Mouse (Mus musculus): ENCODE measurements around the gene Atxn2l. TPM values are rescaled to one million over a fixed set of nuclear protein-coding genes. Genes with fewer than 3 reads are reported as not detected.

Gene Atxn2l
- polyA plus RNA-seq (2012; rRNA removed): 178 and 208 TPM in 2 replicates

DNA sequence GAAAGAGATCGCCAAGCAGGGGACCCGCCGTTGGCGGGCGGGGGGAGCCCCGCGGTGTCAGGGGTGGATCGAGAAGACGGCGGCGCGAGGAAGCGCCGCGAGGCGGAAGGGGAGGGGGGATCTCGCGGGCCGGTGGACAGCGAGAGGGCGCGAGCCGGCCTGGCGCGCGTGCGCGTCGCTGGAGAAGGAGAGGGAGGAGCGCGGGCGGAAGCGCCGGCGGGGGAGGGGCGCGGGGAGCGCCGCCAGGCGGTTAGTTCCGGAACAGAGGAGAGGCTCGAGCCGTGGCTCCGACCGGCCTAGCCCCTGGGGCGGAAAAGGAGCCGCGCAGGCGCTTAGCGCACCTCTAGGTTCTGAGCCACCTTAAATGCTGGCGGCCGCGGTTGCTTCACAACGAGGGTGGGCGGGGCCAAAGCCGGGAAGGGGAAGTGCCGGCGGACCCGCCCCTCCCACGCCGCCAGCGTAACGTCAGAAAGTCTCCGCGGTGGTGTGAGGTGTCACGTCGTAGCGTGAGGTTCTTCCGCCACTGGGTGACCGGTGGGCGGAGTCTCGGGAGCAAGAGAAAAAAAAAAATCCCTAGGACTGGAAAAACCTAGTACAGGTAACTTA is at the start of gene Atxn2l:
Gene Atxn2l, minus strand, starts transcription at position 165 of the 606 bp plus-strand sequence.
- DNase-seq (ENCODE audit: low read depth): peak; percentile 100
- TF ChIP-seq POLR2A (IDR thresholded peaks at IDR 0.05; ENCODE audit: borderline replicate concordance, extremely low read depth, insufficient read depth, insufficient read length, poor library complexity, severe bottlenecking): peak; percentile 82
- peak; percentile 53 for TF ChIP-seq CTCF (IDR thresholded peaks at IDR 0.05; ENCODE audit: borderline replicate concordance, extremely low read depth, insufficient read depth, insufficient read length)

GRCm38 (mm10) chr7:126545631-126546030 is 42.4 kb upstream of the Atxn2l start:
- no peak for DNase-seq (ENCODE audit: low read depth)
- TF ChIP-seq POLR2A (IDR thresholded peaks at IDR 0.05; ENCODE audit: borderline replicate concordance, extremely low read depth, insufficient read depth, insufficient read length, poor library complexity, severe bottlenecking): no peak
- TF ChIP-seq CTCF (IDR thresholded peaks at IDR 0.05; ENCODE audit: borderline replicate concordance, extremely low read depth, insufficient read depth, insufficient read length): no peak

- no peak for DNase-seq (ENCODE audit: low read depth)
- TF ChIP-seq CTCF (IDR thresholded peaks at IDR 0.05; ENCODE audit: borderline replicate concordance, extremely low read depth, insufficient read depth, insufficient read length): no peak
- no peak for TF ChIP-seq POLR2A (IDR thresholded peaks at IDR 0.05; ENCODE audit: borderline replicate concordance, extremely low read depth, insufficient read depth, insufficient read length, poor library complexity, severe bottlenecking)
Measured at GRCm38 (mm10) chr7:126541661-126542060, 38.4 kb upstream of the Atxn2l start.

DNA sequence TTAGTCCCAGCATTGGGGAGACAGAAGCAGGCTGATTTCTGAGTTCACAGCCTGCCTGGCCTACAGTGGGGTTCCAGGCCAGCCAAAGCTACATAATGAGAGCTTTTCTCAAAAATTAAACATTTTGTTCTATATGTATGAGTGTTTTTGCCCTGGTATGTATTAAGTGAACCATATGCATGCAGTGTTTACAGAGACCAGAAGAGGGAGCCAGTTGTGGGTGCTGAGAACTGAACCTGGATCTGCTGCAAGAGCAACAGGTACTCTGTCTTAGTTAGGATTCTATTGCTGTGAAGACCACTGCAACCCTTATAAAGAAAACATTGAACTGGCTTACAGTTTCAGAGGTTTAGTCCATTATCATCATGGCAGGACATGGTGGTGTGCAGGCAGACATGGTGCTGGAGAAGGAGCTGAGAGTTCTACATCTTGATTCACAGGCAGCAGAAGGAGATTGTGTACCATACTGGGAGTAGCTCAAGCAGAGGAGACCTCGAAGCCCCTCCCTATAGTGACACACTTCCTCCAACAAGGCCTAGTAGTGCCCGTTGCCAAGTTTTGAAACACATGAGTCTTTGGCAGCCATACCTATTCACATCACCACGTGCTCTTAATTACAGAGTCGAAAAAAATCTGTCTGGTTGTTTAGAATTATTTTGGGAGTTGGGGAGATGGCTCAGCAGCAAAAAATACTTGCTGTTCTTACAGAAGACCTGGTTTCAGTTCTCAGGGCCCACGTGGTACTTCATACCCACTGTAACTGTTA is 34.8 kb upstream of the Atxn2l start:
- peak; percentile 28 for DNase-seq (ENCODE audit: low read depth)

GRCm38 (mm10) chr7:126536466-126536865 is 33.2 kb upstream of the Atxn2l start:
- TF ChIP-seq POLR2A (IDR thresholded peaks at IDR 0.05; ENCODE audit: borderline replicate concordance, extremely low read depth, insufficient read depth, insufficient read length, poor library complexity, severe bottlenecking): no peak
- no peak for TF ChIP-seq CTCF (IDR thresholded peaks at IDR 0.05; ENCODE audit: borderline replicate concordance, extremely low read depth, insufficient read depth, insufficient read length)
- peak; percentile 4 for DNase-seq (ENCODE audit: low read depth)

More for the DNA sequence above, 34.8 kb upstream of the Atxn2l start:
- TF ChIP-seq CTCF (IDR thresholded peaks at IDR 0.05; ENCODE audit: borderline replicate concordance, extremely low read depth, insufficient read depth, insufficient read length) (peak; percentile 43; the same call in 1 of the 2 replicates), POLR2A (IDR thresholded peaks at IDR 0.05; ENCODE audit: borderline replicate concordance, extremely low read depth, insufficient read depth, insufficient read length, poor library complexity, severe bottlenecking) (no peak)

DNA sequence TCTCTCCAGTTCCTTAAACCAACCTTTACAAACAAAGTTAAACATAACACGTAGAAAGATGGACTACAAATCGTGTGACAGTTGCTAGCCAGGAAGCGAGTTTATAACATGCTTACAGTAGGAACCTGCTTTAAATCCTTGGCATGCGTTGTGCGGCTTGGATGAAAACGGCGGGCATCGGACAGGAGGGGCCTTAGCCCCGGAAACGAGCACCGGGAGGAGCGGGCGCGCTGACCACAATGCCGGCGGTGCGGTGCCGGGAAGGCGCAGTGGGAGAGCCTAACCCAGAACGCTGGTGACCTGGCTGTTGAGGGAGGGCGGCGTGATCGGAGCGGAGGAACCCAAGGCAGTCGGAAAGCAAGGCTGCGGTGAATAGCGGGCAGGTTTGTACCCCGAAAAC is 32.5 kb upstream of the Atxn2l start:
- TF ChIP-seq CTCF (IDR thresholded peaks at IDR 0.05; ENCODE audit: borderline replicate concordance, extremely low read depth, insufficient read depth, insufficient read length): no peak
- TF ChIP-seq POLR2A (IDR thresholded peaks at IDR 0.05; ENCODE audit: borderline replicate concordance, extremely low read depth, insufficient read depth, insufficient read length, poor library complexity, severe bottlenecking): no peak
- DNase-seq (ENCODE audit: low read depth): peak; percentile 31

DNA sequence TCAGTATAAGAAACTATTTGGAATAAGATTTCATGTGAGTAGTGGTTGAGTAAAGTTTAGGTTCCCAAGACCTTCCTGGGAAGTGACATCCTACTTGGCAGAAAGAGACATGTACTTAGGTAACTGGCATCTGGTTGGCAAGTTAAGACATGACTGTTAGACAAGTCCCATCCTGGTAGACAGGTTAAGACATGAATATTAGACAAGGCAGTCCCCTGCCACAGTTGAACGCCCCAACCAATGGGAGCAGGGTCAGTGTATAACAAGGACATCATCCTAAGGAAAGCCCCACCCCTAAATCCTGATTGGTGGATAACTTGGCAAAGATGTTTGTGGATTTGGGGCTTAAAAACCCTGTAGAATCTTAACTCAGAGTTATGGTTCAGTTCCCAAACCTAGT is 30.2 kb upstream of the Atxn2l start:
- DNase-seq (ENCODE audit: low read depth): no peak

GRCm38 (mm10) chr7:126528166-126528577 is 24.9 kb upstream of the Atxn2l start:
- TF ChIP-seq CTCF (IDR thresholded peaks at IDR 0.05; ENCODE audit: borderline replicate concordance, extremely low read depth, insufficient read depth, insufficient read length): peak; percentile 32; the same call in 1 of the 2 replicates
- no peak for TF ChIP-seq POLR2A (IDR thresholded peaks at IDR 0.05; ENCODE audit: borderline replicate concordance, extremely low read depth, insufficient read depth, insufficient read length, poor library complexity, severe bottlenecking)
- DNase-seq (ENCODE audit: low read depth): peak; percentile 88

More for the DNA sequence above, 30.2 kb upstream of the Atxn2l start:
- TF ChIP-seq POLR2A (IDR thresholded peaks at IDR 0.05; ENCODE audit: borderline replicate concordance, extremely low read depth, insufficient read depth, insufficient read length, poor library complexity, severe bottlenecking) (no peak), CTCF (IDR thresholded peaks at IDR 0.05; ENCODE audit: borderline replicate concordance, extremely low read depth, insufficient read depth, insufficient read length) (no peak)

- DNase-seq (ENCODE audit: low read depth): no peak
- TF ChIP-seq CTCF (IDR thresholded peaks at IDR 0.05; ENCODE audit: borderline replicate concordance, extremely low read depth, insufficient read depth, insufficient read length): no peak
- TF ChIP-seq POLR2A (IDR thresholded peaks at IDR 0.05; ENCODE audit: borderline replicate concordance, extremely low read depth, insufficient read depth, insufficient read length, poor library complexity, severe bottlenecking): no peak
Measured at GRCm38 (mm10) chr7:126523316-126523715, 20.1 kb upstream of the Atxn2l start.

- no peak for DNase-seq (ENCODE audit: low read depth)
- TF ChIP-seq CTCF (IDR thresholded peaks at IDR 0.05; ENCODE audit: borderline replicate concordance, extremely low read depth, insufficient read depth, insufficient read length) (no peak), POLR2A (IDR thresholded peaks at IDR 0.05; ENCODE audit: borderline replicate concordance, extremely low read depth, insufficient read depth, insufficient read length, poor library complexity, severe bottlenecking) (no peak)
Measured at GRCm38 (mm10) chr7:126519513-126519912, 16.3 kb upstream of the Atxn2l start.

- TF ChIP-seq POLR2A (IDR thresholded peaks at IDR 0.05; ENCODE audit: borderline replicate concordance, extremely low read depth, insufficient read depth, insufficient read length, poor library complexity, severe bottlenecking) (no peak), CTCF (IDR thresholded peaks at IDR 0.05; ENCODE audit: borderline replicate concordance, extremely low read depth, insufficient read depth, insufficient read length) (no peak)
Measured at GRCm38 (mm10) chr7:126518261-126518941, 15.2 kb upstream of the Atxn2l start.

More at GRCm38 (mm10) chr7:126518261-126518941, 15.2 kb upstream of the Atxn2l start:
- no peak for DNase-seq (ENCODE audit: low read depth)
